13 mouse cellular contexts compared by ENCODE assay signal in genomic region chr10:7881971-7882370, GRCm38 (mm10). TPM values are rescaled to one million over a fixed set of nuclear protein-coding genes. Genes with fewer than 3 reads are reported as not detected.
"Had no signal": no experiment of that assay in that cellular context is flagged by ENCODE, and none has a peak within 500 bp of the region (broad histone marks: within the 10 kb centered on the region; RNA-seq: fewer than 3 reads in every experiment).

No protein-coding gene starts in this region.

- H3K4me2 ChIP-seq: liver, embryonic 13.5 days; midbrain, embryonic 11.5 days had no signal

- H3K4me1 ChIP-seq: liver, embryonic 13.5 days had no signal

- H3K9me3 ChIP-seq: liver, embryonic 13.5 days had no signal

- H3K4me3 ChIP-seq: liver, embryonic 13.5 days had no signal

- H3K27ac ChIP-seq: liver, embryonic 13.5 days had no signal

- H3K27me3 ChIP-seq: liver, embryonic 13.5 days had no signal

- DNase-seq: kidney, adult 18-20 months; kidney, adult 9 months; kidney, postnatal 14 days; kidney, postnatal 4 days; left cerebral cortex, postnatal 4 days; liver, embryonic 13.5 days; lung, adult 2 months; lung, postnatal 14 days; lung, postnatal 4 days; midbrain, embryonic 14.5 days; thymus, adult 18-20 months; thymus, postnatal 36 days had no signal

- H3K9ac ChIP-seq: liver, embryonic 13.5 days had no signal

- H3K36me3 ChIP-seq: liver, embryonic 13.5 days had no signal

RNA-seq across cellular contexts. Expression of gene Zc3h12d, which starts 49.7 kb away (rescaled TPM):
- polyA plus RNA-seq: midbrain, embryonic 11.5 days had no signal
